Mouse (Mus musculus) brain, embryonic 14.5 days (tissue): ENCODE measurements around the gene Gdf15. TPM values are rescaled to one million over a fixed set of nuclear protein-coding genes. Genes with fewer than 3 reads are reported as not detected.

ENCODE experiments used
- DNase-seq: peaks from one replicate; pipeline ENCODE4 v3.0.0-alpha.2; 2011; ENCODE audit warnings: low read depth
- CTCF ChIP-seq: fragments of 200-500 bp; IDR thresholded peaks from 2 replicates; pipeline ENCODE4 v1.5.1; 2012; ENCODE audit warnings: inconsistent platforms, mild to moderate bottlenecking, moderate library complexity, borderline replicate concordance; ENCODE audit not compliant: insufficient read depth, insufficient read length; ENCODE audit errors: extremely low read depth
- POLR2A ChIP-seq: fragments of 200-500 bp; IDR thresholded peaks from 2 replicates; pipeline ENCODE4 v1.6.1; 2012; ENCODE audit warnings: mild to moderate bottlenecking, inconsistent platforms, borderline replicate concordance; ENCODE audit not compliant: poor library complexity, insufficient read depth, insufficient read length, severe bottlenecking; ENCODE audit errors: extremely low read depth
- polyA plus RNA-seq: library from polyadenylated mRNA; depleted of rRNA; stranded (reverse); fragments of >200 nt; gene quantifications from 2 replicates; pipeline ENCODE4 v1.2.3, GENCODE M21; 2012

Gene Gdf15
- polyA plus RNA-seq, 1 experiment, result 0.26 TPM

DNA sequence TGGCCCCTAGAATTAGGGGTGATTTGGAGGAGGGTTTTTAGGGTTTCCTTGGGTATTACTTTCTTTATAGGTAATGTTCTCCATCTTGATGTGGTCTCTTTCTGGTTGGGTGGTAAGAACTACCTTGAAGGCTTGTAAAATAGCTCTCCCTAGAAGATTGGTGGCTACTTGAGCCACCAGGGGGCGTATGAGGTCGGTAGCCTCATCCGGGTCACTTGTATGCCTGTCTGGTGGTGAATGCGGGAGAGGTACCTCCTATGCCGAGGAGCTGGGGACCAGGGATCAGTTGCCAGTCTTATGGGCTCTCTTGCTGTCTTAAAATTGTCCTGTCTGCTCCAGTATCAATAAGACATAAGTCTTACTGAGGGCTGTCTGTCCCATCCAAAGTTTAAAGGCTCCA is 7.2 kb downstream of the Gdf15 start:
- TF ChIP-seq POLR2A (no peak), CTCF (peak; percentile 52; the same call in 1 of the 2 replicates)
- peak; percentile 47 for DNase-seq

DNA sequence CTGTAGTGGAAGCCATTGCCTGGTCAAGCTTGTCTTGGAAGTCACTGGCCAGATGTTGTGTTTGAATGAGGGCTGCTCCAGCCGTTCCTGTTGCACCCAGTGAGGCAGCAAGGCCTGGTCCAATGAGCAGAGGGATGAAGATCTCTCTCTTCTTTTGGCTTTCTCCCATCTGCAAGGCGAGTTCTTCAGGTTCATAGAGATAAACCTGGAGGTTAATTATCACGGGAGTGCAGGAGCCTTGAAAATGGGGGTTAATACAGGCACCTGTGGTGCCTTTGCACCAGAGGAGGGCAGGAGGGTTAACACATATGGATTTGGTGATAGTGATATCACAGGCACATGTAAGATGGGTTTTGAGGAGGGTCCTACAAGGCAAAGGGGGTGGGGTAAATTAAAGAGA is 10.0 kb downstream of the Gdf15 start:
- TF ChIP-seq CTCF, result no peak
- TF ChIP-seq POLR2A, result no peak
- DNase-seq, result no peak

DNA sequence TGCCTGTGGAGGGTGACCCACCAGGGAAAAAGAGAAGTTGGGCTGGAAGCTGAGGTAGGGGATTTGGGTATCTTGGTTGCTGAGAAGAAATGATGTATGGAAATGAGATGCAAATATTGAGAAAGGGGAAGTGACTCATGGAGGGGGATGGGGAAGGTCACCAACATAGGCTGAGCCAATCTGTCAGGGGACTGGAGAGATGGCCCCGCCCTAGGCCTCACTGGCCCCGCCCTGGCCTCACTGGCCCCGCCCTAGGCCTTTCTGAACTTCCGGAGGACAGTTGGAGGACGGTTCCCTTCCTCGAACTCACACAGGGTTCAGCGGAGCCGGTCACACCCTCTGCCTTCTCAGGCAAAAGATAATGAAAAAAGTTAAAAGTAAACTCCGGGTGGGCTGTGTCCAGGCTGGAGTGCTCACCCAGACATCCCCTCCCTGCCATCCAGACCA is 13.3 kb downstream of the Gdf15 start:
- peak; percentile 21 for DNase-seq
- TF ChIP-seq POLR2A, result no peak
- no peak for TF ChIP-seq CTCF

GRCm38 (mm10) chr8:70617985-70618384 is 14.3 kb downstream of the Gdf15 start:
- no peak for DNase-seq
- no peak for TF ChIP-seq POLR2A
- TF ChIP-seq CTCF, result no peak

DNA sequence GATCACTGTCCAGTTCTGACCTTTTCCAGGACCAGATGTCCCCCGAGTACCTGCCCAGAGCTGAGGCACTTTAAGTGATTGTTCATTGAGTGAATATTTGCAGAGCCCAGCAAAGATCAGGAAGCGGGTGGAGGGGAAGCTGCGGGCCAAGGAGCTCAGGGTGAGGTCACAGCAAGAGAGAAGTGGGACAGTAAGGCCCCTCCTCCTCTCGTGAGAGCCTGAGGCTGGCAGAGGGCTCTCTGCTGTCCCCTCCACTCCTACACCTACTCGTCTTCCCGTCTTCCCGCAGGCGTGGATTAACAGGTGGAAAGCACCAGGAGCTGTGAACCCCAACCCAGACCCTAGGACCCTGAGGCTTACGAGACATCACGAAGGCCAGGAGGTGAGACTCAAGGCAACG is 15.6 kb downstream of the Gdf15 start:
- TF ChIP-seq POLR2A (no peak), CTCF (no peak)
- DNase-seq, result no peak

DNA sequence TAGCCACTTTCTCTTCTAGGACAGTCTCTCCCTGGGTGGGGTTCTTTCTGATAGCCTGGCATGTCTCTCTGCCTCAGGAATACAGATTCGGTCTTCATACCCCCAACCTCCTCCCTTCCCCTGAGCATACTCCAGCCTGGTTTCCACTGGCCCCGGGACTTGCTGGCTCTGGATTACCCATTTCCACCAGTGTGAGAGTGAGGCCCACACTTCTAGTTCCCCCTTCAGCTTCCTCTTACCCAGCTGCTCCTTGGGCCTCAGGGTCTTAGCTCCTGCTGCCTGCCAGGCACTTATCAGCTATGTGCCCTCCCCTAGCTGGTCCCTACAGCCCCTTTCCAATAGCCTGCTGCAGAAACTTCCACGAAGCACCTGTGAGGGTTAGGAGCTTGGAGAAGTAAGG is 16.4 kb downstream of the Gdf15 start, which contains the start of gene Lrrc25:
Gene Lrrc25 (plus strand): TSS at position 262 of the 400 bp plus-strand sequence.
- no peak for TF ChIP-seq CTCF
- TF ChIP-seq POLR2A, result no peak
- DNase-seq, result no peak

- DNase-seq, result no peak
- TF ChIP-seq POLR2A (no peak), CTCF (no peak)
These were observed 17.0 kb downstream of the Gdf15 start for GRCm38 (mm10) chr8:70615281-70615680.

DNA sequence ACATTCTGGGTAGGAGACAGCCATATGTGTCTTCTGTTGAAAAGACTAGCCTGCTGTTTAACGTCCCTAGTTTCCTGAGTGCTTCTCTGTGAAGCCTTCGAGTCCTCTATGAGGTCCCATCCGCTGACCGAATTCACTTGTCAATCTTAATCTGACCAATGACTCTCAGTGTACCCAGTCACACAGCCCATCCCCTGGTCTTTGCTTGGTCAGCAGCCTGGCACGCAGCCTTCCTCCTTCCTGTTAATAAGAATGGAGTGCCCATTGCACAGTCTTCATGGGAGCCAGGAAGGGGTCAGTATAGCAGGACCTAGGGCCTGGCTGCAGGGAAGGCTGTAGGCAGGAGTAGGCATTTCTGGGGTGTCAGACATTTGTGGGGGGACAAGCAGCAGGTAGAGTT is 17.8 kb downstream of the Gdf15 start:
- no peak for DNase-seq
- no peak for TF ChIP-seq POLR2A
- no peak for TF ChIP-seq CTCF

DNA sequence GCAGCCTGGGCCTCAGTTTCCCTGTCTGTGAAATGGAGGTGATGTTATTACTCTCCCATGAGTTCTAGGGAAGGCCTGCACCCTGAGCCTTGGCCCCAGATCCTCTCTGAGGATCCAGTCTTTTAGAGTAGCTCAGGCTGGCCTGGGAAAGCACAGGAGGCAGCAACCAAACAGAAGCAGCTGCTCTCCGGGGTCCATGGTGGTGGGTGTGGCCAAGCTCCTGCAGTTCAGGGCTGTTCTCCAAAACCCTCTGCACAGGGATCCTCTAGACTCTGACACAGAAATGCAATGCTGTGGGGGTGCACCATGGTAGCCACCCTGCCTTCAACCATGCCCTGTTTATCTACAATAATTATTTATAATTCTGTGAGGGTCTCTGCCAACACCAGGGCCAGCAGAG is 18.5 kb downstream of the Gdf15 start:
- TF ChIP-seq POLR2A (no peak), CTCF (no peak)
- no peak for DNase-seq

DNA sequence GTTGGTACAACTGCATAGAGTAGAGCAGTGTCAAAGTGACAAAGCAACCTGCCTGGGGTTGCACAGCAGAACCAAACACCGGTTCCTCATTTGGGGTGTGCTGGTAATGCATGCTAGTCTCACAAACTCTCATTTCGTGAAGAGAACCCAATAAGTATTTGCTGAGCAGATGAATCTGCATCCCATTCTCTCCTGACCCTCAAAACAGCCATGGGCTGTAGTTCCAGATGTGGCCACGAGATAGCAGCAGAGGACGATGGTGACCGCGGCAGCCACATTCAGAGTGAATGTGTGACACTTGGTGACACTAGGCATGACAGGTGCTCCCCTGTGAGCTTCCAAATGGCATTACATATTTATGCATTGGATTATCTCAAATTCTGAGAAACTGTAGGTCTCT is 20.4 kb downstream of the Gdf15 start:
- TF ChIP-seq POLR2A (no peak), CTCF (peak; percentile 94)
- DNase-seq, result peak; percentile 87

- DNase-seq, result peak; percentile 70
- peak; percentile 98 for TF ChIP-seq CTCF
- no peak for TF ChIP-seq POLR2A
These were observed 21.2 kb downstream of the Gdf15 start for GRCm38 (mm10) chr8:70610796-70611771.

DNA sequence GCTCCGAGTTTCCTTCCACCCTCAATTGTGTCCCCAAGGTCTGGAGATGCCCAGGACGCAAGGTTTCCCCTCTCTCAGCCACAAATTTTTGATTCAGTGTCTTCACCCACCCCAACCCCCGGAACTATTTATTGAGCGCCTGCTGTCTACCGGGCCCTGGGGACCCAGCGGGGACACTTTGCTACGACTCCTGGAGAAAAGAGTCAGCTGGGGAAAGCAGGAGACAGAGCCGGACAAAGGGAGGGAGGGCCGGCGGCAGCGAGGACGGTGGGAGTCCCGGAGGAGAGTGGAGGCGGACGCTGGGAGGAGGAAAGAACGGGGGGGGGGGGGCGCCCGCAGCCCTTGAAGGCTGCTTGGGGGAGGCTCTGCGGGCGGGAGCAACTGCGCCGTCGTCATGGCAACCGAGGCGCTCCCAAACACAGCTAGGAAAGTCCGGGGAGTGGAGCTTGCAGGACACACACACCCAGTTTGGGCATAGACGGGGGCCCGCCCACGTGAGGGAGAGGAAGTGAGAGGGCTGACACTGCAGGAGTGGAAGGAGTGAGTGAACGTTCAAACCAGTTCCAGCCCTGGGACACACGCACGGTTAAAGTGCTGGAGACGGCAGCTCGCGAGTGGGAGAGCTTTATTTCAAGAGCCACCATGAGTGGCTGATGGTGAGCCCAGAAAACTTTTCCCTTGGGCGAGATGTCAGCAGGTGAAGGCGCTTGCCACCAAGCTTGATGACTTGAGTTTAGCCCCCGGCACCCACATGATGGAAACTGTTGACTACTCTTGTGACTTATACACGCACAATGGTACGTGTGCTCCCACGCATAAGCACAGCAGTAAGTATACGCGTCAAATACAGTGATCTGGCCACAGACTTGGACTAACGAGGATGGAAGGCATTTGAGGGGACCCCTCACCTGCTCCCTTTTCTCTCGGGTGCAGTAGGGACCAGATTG is 22.1 kb downstream of the Gdf15 start:
- no peak for TF ChIP-seq CTCF
- TF ChIP-seq POLR2A, result no peak
- peak; percentile 92 for DNase-seq
